Mouse (Mus musculus): Measurements from ENCODE around the gene Gpc6. TPM values are rescaled to one million over a fixed set of nuclear protein-coding genes. Genes with fewer than 3 reads are reported as not detected.

Gene Gpc6
- polyA plus RNA-seq, 1 experiment from 2014 or later = 57.9 TPM

DNA sequence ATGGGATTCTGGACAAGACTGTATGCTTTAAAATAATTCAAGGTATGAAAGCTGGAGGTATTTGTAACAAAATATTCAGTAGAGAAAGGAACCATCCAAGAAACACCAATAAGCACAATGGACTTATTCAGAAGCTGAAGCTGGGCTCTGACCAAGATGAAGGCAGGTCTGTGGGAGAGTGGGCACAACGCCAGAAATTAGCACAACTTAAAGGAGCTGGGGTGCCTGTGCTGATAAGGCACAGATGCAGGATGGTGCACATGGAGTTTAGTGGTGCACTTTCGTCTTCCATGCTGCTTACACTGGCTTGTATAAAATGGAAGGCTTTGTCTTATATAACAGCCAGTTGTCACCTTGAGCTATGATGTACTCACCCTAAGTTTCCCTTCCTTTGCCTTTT, 276.9 kb downstream of the Gpc6 start:
- H3K36me3 ChIP-seq (ENCODE audit: control insufficient read depth, insufficient read depth, low read length) = no peaks in the 10 kb centered on the region
- no peak overlapping the region for H3K27ac ChIP-seq (ENCODE audit: low read depth)
- H3K27me3 ChIP-seq (replicated peaks; ENCODE audit: control insufficient read depth, insufficient read depth, low read length) = no peaks in the 10 kb centered on the region
- H3K4me1 ChIP-seq (replicated peaks; ENCODE audit: control insufficient read depth, insufficient read depth, low read length) = no peaks in the 10 kb centered on the region
- DNase-seq (ENCODE audit: low spot score) (no peak), ATAC-seq (replicated peaks; ENCODE audit: low FRiP score, low TSS enrichment, low read depth) (no peak)
- H3K9ac ChIP-seq (ENCODE audit: low read length) = no peak overlapping the region
- no peak overlapping the region for H3K4me2 ChIP-seq (ENCODE audit: low read length)
- no peaks in the 10 kb centered on the region for H3K9me3 ChIP-seq (ENCODE audit: control insufficient read depth, low read length)
- 75% methylated on average over 2 of the region's 2 CpGs for WGBS
- no peak overlapping the region for H3K4me3 ChIP-seq (ENCODE audit: low read depth, low read length)

DNA sequence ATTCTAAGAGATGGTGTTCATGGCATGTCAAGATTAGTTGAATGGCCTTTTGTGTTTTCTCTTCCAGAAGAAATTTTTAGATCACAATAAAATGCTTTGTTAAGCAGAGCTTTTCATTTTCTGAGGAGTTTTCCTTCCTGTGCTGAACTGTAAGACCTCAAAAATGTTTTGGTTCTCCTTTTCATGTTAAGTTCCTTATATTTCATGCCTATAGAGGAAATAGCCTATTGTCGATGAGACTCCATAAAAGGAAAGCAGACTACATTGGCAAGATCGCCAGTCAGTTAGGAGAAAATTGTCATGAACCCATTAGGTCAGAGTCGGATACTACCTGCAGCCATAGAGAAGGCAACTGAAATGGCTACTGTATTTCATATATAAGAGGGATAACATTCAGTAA, 278.8 kb downstream of the Gpc6 start:
- 86% methylated on average over 3 of the region's 3 CpGs for WGBS
- no peak for ATAC-seq (replicated peaks; ENCODE audit: low FRiP score, low TSS enrichment, low read depth)
- Histone ChIP-seq H3K27me3 (replicated peaks; ENCODE audit: control insufficient read depth, insufficient read depth, low read length) (no peaks in the 10 kb centered on the region), H3K36me3 (ENCODE audit: control insufficient read depth, insufficient read depth, low read length) (no peaks in the 10 kb centered on the region), H3K9me3 (ENCODE audit: control insufficient read depth, low read length) (no peaks in the 10 kb centered on the region), H3K4me1 (replicated peaks; ENCODE audit: control insufficient read depth, insufficient read depth, low read length) (no peaks in the 10 kb centered on the region; the same call in 1 of the 2 replicates), H3K9ac (ENCODE audit: low read length) (no peak overlapping the region), H3K4me2 (ENCODE audit: low read length) (no peak overlapping the region), H3K27ac (ENCODE audit: low read depth) (no peak overlapping the region), H3K4me3 (ENCODE audit: low read depth, low read length) (no peak overlapping the region)
- DNase-seq (ENCODE audit: low spot score) = no peak

DNA sequence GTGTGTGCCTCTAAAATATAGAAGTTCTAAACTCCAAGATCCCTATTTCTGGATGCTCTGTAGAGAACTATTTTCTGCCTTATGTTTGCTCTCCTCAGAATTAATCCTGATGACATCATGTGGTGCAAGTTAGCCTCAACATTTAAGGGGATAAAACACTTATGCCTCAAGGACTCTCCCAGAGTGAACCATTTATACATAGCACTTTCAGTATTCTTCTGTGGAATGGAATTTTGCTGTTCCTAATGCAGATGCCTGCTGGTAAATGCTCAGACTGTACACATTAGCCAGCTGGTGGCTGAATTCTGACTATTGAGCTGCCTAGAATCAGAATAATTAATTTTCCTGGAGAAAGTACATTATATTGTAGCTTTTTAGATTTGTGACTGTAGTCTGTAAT, 289.3 kb downstream of the Gpc6 start:
- no peak overlapping the region for H3K9ac ChIP-seq (ENCODE audit: low read length)
- H3K4me1 ChIP-seq (replicated peaks; ENCODE audit: control insufficient read depth, insufficient read depth, low read length) = no peaks in the 10 kb centered on the region
- ATAC-seq (replicated peaks; ENCODE audit: low FRiP score, low TSS enrichment, low read depth) (no peak), DNase-seq (ENCODE audit: low spot score) (no peak)
- no peaks in the 10 kb centered on the region for H3K9me3 ChIP-seq (ENCODE audit: control insufficient read depth, low read length)
- no peaks in the 10 kb centered on the region for H3K36me3 ChIP-seq (ENCODE audit: control insufficient read depth, insufficient read depth, low read length)
- no peak overlapping the region for H3K4me3 ChIP-seq (ENCODE audit: low read depth, low read length)
- no peak overlapping the region for H3K4me2 ChIP-seq (ENCODE audit: low read length)
- H3K27ac ChIP-seq (ENCODE audit: low read depth) = no peak overlapping the region
- H3K27me3 ChIP-seq (replicated peaks; ENCODE audit: control insufficient read depth, insufficient read depth, low read length) = no peaks in the 10 kb centered on the region

DNA sequence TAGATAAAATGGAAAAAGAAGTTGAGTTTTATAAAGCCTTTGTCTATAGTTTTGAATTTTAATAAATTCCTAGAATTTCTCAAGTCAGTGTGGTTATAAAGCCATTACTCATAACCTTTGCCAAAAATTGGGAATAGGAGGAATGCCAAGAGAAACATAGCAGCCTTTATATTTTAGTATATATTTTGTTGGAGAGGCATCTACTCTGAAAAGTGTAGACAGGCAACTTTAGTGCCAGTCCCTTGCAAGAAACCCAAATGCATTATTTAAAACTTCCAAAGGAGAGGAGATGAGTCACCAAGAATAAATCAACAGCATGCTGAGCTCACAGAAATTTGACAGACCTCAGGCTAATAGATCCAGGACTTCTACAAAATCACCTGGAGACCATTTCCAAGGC, 301.8 kb downstream of the Gpc6 start:
- Histone ChIP-seq H3K9ac (ENCODE audit: low read length) (no peak overlapping the region), H3K4me2 (ENCODE audit: low read length) (no peak overlapping the region), H3K27me3 (replicated peaks; ENCODE audit: control insufficient read depth, insufficient read depth, low read length) (no peaks in the 10 kb centered on the region), H3K4me3 (ENCODE audit: low read depth, low read length) (no peak overlapping the region), H3K4me1 (replicated peaks; ENCODE audit: control insufficient read depth, insufficient read depth, low read length) (no peaks in the 10 kb centered on the region), H3K27ac (ENCODE audit: low read depth) (no peak overlapping the region), H3K9me3 (ENCODE audit: control insufficient read depth, low read length) (no peaks in the 10 kb centered on the region), H3K36me3 (ENCODE audit: control insufficient read depth, insufficient read depth, low read length) (no peaks in the 10 kb centered on the region)
- no peak for ATAC-seq (replicated peaks; ENCODE audit: low FRiP score, low TSS enrichment, low read depth)
- no peak for DNase-seq (ENCODE audit: low spot score)

DNA sequence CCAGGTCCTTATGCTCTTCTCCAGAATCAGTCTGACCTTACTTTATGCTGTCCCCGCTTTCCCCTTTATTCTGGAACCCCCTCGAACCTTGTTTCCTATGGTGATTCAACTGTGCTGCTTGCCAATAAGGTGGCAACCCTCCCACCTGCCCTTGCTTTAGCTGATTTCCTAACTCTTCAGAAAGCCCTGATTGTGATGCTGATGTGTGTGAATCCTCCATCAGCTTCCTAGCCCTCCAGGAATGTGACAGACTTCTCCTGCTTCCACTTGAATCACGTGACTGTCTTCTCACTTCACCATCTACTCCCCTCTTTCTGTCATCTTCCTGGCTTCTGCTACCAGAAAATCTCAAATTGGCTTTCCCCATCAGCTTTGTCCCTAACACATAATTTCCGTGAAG, 305.4 kb downstream of the Gpc6 start:
- H3K4me2 ChIP-seq (ENCODE audit: low read length) = no peak overlapping the region
- H3K27me3 ChIP-seq (replicated peaks; ENCODE audit: control insufficient read depth, insufficient read depth, low read length) = no peaks in the 10 kb centered on the region
- H3K27ac ChIP-seq (ENCODE audit: low read depth) = no peak overlapping the region
- no peak overlapping the region for H3K9ac ChIP-seq (ENCODE audit: low read length)
- H3K4me1 ChIP-seq (replicated peaks; ENCODE audit: control insufficient read depth, insufficient read depth, low read length) = no peaks in the 10 kb centered on the region
- DNase-seq (ENCODE audit: low spot score) = no peak
- no peaks in the 10 kb centered on the region for H3K36me3 ChIP-seq (ENCODE audit: control insufficient read depth, insufficient read depth, low read length)
- no peak for ATAC-seq (replicated peaks; ENCODE audit: low FRiP score, low TSS enrichment, low read depth)
- H3K9me3 ChIP-seq (ENCODE audit: control insufficient read depth, low read length) = no peaks in the 10 kb centered on the region
- H3K4me3 ChIP-seq (ENCODE audit: low read depth, low read length) = no peak overlapping the region
- WGBS = 69% methylated on average over 4 of the region's 4 CpGs

DNA sequence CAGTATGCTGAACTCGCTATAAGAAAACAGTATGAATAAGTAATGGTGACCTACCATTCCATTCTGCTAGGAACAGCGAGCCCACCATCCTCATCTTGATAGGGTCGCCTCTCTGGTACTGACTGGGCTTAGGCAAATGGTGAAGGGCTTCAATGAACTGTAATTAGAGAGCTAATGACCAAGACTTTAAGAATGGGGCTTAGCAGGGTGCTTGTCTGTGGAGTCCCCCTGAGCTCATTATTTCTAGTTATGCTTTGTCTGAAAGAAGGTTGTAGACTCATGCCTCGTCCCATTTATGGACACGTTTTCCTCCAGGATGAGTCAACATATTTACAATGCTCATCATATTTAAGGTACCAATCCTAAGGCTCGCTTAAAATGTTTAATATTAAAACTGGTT, 313.1 kb downstream of the Gpc6 start:
- no peak overlapping the region for H3K4me2 ChIP-seq (ENCODE audit: low read length)
- no peaks in the 10 kb centered on the region for H3K36me3 ChIP-seq (ENCODE audit: control insufficient read depth, insufficient read depth, low read length)
- no peaks in the 10 kb centered on the region for H3K4me1 ChIP-seq (replicated peaks; ENCODE audit: control insufficient read depth, insufficient read depth, low read length)
- DNase-seq (ENCODE audit: low spot score) (no peak), ATAC-seq (replicated peaks; ENCODE audit: low FRiP score, low TSS enrichment, low read depth) (no peak)
- H3K4me3 ChIP-seq (ENCODE audit: low read depth, low read length) = no peak overlapping the region
- no peaks in the 10 kb centered on the region for H3K9me3 ChIP-seq (ENCODE audit: control insufficient read depth, low read length)
- no peak overlapping the region for H3K27ac ChIP-seq (ENCODE audit: low read depth)
- 90% methylated on average over 6 of the region's 6 CpGs for WGBS
- H3K9ac ChIP-seq (ENCODE audit: low read length) = no peak overlapping the region
- no peaks in the 10 kb centered on the region for H3K27me3 ChIP-seq (replicated peaks; ENCODE audit: control insufficient read depth, insufficient read depth, low read length)

DNA sequence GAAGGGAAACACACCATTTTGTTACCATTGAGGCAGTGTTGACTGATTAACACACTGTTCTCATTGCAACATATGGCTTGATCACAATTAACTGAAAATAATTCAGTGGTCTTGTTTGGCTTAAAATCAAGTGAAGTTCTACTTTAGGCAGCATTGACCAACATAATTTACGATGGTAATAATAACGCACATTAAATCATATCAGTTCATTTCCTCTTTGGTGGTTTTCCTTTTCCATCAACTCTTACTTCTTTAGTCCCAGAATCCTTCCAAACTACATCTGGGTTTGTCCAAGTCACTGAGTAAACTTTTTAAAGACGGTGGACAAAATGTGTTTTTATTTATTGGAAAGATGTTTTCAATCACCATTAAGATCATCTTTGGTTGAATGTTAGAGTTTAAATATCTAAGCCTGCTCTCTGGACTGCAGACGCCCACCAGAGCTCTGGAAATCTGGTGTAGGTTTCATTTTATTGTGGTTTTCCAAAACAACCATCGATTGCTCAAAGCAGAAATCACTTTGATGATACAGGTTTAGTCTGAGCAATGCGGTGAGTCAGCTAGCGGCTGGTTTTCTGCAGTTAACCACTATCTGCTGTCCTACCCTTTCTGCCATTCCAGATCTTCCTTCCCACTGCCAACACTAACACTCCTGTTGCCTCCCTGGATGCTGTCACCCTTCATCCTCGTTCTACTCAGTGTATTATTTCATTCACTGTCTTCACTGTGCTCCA, 314.7 kb downstream of the Gpc6 start:
- Histone ChIP-seq H3K27me3 (replicated peaks; ENCODE audit: control insufficient read depth, insufficient read depth, low read length) (no peaks in the 10 kb centered on the region), H3K27ac (ENCODE audit: low read depth) (no peak overlapping the region), H3K4me2 (ENCODE audit: low read length) (no peak overlapping the region), H3K9me3 (ENCODE audit: control insufficient read depth, low read length) (no peaks in the 10 kb centered on the region), H3K9ac (ENCODE audit: low read length) (no peak overlapping the region), H3K36me3 (ENCODE audit: control insufficient read depth, insufficient read depth, low read length) (no peaks in the 10 kb centered on the region), H3K4me1 (replicated peaks; ENCODE audit: control insufficient read depth, insufficient read depth, low read length) (no peaks in the 10 kb centered on the region), H3K4me3 (ENCODE audit: low read depth, low read length) (no peak overlapping the region)
- ATAC-seq (replicated peaks; ENCODE audit: low FRiP score, low TSS enrichment, low read depth) (no peak), DNase-seq (ENCODE audit: low spot score) (no peak)
- WGBS = 70% methylated on average over 8 of the region's 8 CpGs

DNA sequence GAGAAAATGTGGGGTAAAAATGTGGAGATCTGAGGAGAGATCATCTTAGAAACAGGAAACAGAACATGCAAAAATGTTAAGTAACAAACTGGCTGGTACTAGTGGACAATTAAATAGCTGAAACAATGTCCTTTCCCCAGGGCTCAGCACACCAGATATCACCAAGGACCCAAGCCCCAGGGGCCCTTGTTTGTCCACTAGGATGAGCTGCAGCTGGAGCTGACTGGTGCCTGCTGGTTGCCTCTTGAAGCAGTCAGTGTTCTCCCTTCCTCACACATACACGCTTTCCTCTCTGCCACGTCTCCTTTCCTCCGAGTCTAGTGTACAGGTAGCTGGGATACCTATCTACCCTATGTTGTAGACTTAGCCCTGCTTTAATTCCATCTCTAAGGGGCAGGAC, 320.5 kb downstream of the Gpc6 start:
- Histone ChIP-seq H3K27me3 (replicated peaks; ENCODE audit: control insufficient read depth, insufficient read depth, low read length) (no peaks in the 10 kb centered on the region), H3K27ac (ENCODE audit: low read depth) (no peak overlapping the region), H3K4me2 (ENCODE audit: low read length) (no peak overlapping the region), H3K4me1 (replicated peaks; ENCODE audit: control insufficient read depth, insufficient read depth, low read length) (no peaks in the 10 kb centered on the region), H3K36me3 (ENCODE audit: control insufficient read depth, insufficient read depth, low read length) (no peaks in the 10 kb centered on the region), H3K9ac (ENCODE audit: low read length) (no peak overlapping the region), H3K4me3 (ENCODE audit: low read depth, low read length) (no peak overlapping the region), H3K9me3 (ENCODE audit: control insufficient read depth, low read length) (no peaks in the 10 kb centered on the region)
- DNase-seq (ENCODE audit: low spot score) (no peak), ATAC-seq (replicated peaks; ENCODE audit: low FRiP score, low TSS enrichment, low read depth) (no peak)
- WGBS = 90% methylated on average over 3 of the region's 3 CpGs

DNA sequence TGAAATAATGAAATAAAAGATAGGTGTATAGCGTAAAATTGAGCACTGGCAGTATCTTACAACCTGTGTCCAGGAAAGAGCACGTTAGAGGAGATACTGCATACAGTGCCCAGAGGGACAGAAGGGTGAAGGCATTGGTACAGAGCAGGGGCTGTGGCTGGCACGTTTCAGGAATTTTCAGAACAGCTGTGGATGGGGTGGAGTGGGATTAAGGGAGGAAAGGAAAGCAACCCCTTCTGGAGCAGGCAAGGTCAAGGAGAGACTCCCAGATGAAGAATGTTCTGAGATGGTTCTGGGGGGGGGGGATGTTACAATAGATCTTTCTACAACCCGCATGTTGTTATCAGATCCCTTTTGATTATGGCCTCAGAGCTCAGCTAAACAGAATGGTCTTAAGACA, 331.1 kb downstream of the Gpc6 start:
- H3K9ac ChIP-seq (ENCODE audit: low read length) = no peak overlapping the region
- no peaks in the 10 kb centered on the region for H3K36me3 ChIP-seq (ENCODE audit: control insufficient read depth, insufficient read depth, low read length)
- H3K4me2 ChIP-seq (ENCODE audit: low read length) = no peak overlapping the region
- no peak overlapping the region for H3K4me3 ChIP-seq (ENCODE audit: low read depth, low read length)
- H3K9me3 ChIP-seq (ENCODE audit: control insufficient read depth, low read length) = 0 out of 2 replicates have a peak, but pooled peaks cover 2% of the 10 kb centered on the region
- WGBS = 79% methylated on average over 4 of the region's 4 CpGs
- no peak for ATAC-seq (replicated peaks; ENCODE audit: low FRiP score, low TSS enrichment, low read depth)
- no peak overlapping the region for H3K27ac ChIP-seq (ENCODE audit: low read depth)
- H3K27me3 ChIP-seq (replicated peaks; ENCODE audit: control insufficient read depth, insufficient read depth, low read length) = no peaks in the 10 kb centered on the region
- no peaks in the 10 kb centered on the region for H3K4me1 ChIP-seq (replicated peaks; ENCODE audit: control insufficient read depth, insufficient read depth, low read length)
- DNase-seq (ENCODE audit: low spot score) = no peak
